Mouse (Mus musculus) gastrocnemius, adult 2 months (tissue): ENCODE results near the gene Frmd4b. TPM values are rescaled to one million over a fixed set of nuclear protein-coding genes. Genes with fewer than 3 reads are reported as not detected.

Experiments
- DNase-seq: peaks from one replicate; pipeline ENCODE4 v3.0.0; 2022
- H3K27ac ChIP-seq: fragments of 200-600 bp; 2 replicates; pipeline ENCODE4 v1.8.1; 2022; ENCODE audit warnings: mild to moderate bottlenecking
- H3K4me3 ChIP-seq: fragments of 200-600 bp; 2 replicates; pipeline ENCODE4 v1.8.1; 2022; ENCODE audit warnings: mild to moderate bottlenecking, moderate library complexity
- CTCF ChIP-seq: fragments of 200-600 bp; IDR thresholded peaks from 2 replicates; pipeline ENCODE4 v1.8.1; 2022; ENCODE audit warnings: antibody characterized with exemption, mild to moderate bottlenecking, moderate library complexity
- intact Hi-C: fragments of 180-260 bp; cut with DNase I; formaldehyde crosslinking; loops from one replicate; pipeline ENCODE4 v1.15.1; 2025
- total RNA-seq, 2 experiments: library from RNA; stranded (reverse); gene quantifications; 2 replicates each; pipeline ENCODE4 v1.2.3; 2021

Frmd4b gene
- total RNA-seq, 2 experiments from 2014 or later = 6.7 to 7.0 TPM

- intact Hi-C loops = no loop called here
- TF ChIP-seq CTCF = no peak
- no peak for DNase-seq
- no peak overlapping the region for H3K27ac ChIP-seq
- H3K4me3 ChIP-seq = no peak overlapping the region
Measured at GRCm38 (mm10) chr6:97473672-97474071, 143.7 kb downstream of the Frmd4b start.

GRCm38 (mm10) chr6:97472873-97473550 lies 144.3 kb downstream of the Frmd4b start:
- H3K27ac ChIP-seq = peak overlapping the region; percentile 48; the same call in 1 of the 2 replicates
- intact Hi-C loops = no loop called here
- no peak for TF ChIP-seq CTCF

GRCm38 (mm10) chr6:97463898-97464524 lies 153.3 kb downstream of the Frmd4b start:
- H3K4me3 ChIP-seq = peak overlapping the region; percentile 41
- peak overlapping the region; percentile 86 for H3K27ac ChIP-seq
- DNase-seq = peak; percentile 66
- intact Hi-C loops = no loop called here
- TF ChIP-seq CTCF = no peak

More at GRCm38 (mm10) chr6:97472873-97473550, 144.3 kb downstream of the Frmd4b start:
- no peak for DNase-seq
- H3K4me3 ChIP-seq = no peak overlapping the region

GRCm38 (mm10) chr6:97462421-97462820 lies 154.9 kb downstream of the Frmd4b start:
- Histone ChIP-seq H3K27ac (peak overlapping the region; percentile 83), H3K4me3 (no peak overlapping the region)
- intact Hi-C loops = no loop called here
- no peak for TF ChIP-seq CTCF
- DNase-seq = no peak

- H3K4me3 ChIP-seq = peak overlapping the region; percentile 53
- H3K27ac ChIP-seq = peak overlapping the region; percentile 83
- DNase-seq = no peak
- TF ChIP-seq CTCF = no peak
- intact Hi-C loops = no loop called here
Measured at GRCm38 (mm10) chr6:97459112-97459511, 158.2 kb downstream of the Frmd4b start.

GRCm38 (mm10) chr6:97458358-97458757 lies 159.0 kb downstream of the Frmd4b start:
- intact Hi-C loops = no loop called here
- H3K4me3 ChIP-seq = peak overlapping the region; percentile 53
- TF ChIP-seq CTCF = no peak
- no peak for DNase-seq
- H3K27ac ChIP-seq = peak overlapping the region; percentile 83

- H3K27ac ChIP-seq = peak overlapping the region; percentile 83
- no peak for DNase-seq
- intact Hi-C loops = no loop called here
- no peak for TF ChIP-seq CTCF
- peak overlapping the region; percentile 53 for H3K4me3 ChIP-seq
Measured at GRCm38 (mm10) chr6:97457954-97458353, 159.4 kb downstream of the Frmd4b start.

GRCm38 (mm10) chr6:97457210-97457609 lies 160.1 kb downstream of the Frmd4b start:
- no peak for TF ChIP-seq CTCF
- Histone ChIP-seq H3K27ac (peak overlapping the region; percentile 83), H3K4me3 (peak overlapping the region; percentile 53)
- intact Hi-C loops = no loop called here
- DNase-seq = no peak

GRCm38 (mm10) chr6:97452223-97452622 lies 165.1 kb downstream of the Frmd4b start:
- no peak for DNase-seq
- intact Hi-C loops = no loop called here
- H3K4me3 ChIP-seq = no peak overlapping the region
- TF ChIP-seq CTCF = no peak
- H3K27ac ChIP-seq = no peak overlapping the region

- Histone ChIP-seq H3K27ac (peak overlapping the region; percentile 58), H3K4me3 (no peak overlapping the region)
- no peak for DNase-seq
- intact Hi-C loops = no loop called here
- no peak for TF ChIP-seq CTCF
Measured at GRCm38 (mm10) chr6:97449806-97450205, 167.5 kb downstream of the Frmd4b start.

- TF ChIP-seq CTCF = no peak
- DNase-seq = peak; percentile 59
- Histone ChIP-seq H3K27ac (peak overlapping the region; percentile 72), H3K4me3 (no peak overlapping the region)
- intact Hi-C loops = no loop called here
Measured at GRCm38 (mm10) chr6:97447020-97447419, 170.3 kb downstream of the Frmd4b start.

GRCm38 (mm10) chr6:97444145-97444544 lies 173.2 kb downstream of the Frmd4b start:
- no peak for TF ChIP-seq CTCF
- Histone ChIP-seq H3K4me3 (no peak overlapping the region), H3K27ac (peak overlapping the region; percentile 38)
- no peak for DNase-seq
- intact Hi-C loops = no loop called here

- Histone ChIP-seq H3K27ac (peak overlapping the region; percentile 38), H3K4me3 (no peak overlapping the region)
- no peak for TF ChIP-seq CTCF
- DNase-seq = peak; percentile 51
- intact Hi-C loops = no loop called here
Measured at GRCm38 (mm10) chr6:97443522-97443921, 173.8 kb downstream of the Frmd4b start.
